Mouse (Mus musculus): ENCODE data around the gene Tmed11. TPM values are rescaled to one million over a fixed set of nuclear protein-coding genes. Genes with fewer than 3 reads are reported as not detected.
"Not testable (repeated sequence)": the region's sequence is repeated elsewhere in the genome, so short reads cannot be mapped to it uniquely, and the experiment has no call there.

The Tmed11 gene
- polyA plus RNA-seq, 1 experiment from 2014 or later: not detected

DNA sequence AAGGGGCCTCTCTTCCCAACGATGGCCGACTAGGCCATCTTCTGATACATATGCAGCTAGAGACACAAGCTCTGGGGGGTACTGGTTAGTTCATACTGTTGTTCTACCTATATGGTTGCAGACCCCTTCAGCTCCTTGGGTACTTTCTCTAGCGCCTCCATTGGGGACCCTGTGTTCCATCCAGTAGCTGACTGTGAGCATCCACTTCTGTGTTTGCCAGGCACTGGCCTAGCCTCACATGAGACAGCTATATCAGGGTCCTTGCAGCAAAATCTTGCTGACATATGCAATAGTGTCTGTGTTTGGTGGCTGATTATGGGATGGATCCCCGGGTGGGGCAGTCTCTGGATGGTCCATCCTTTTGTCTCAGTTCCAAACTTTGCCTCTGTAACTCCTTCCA is 43.9 kb downstream of the Tmed11 start:
- not testable (repeated sequence) for ATAC-seq (replicated peaks; ENCODE audit: extremely low read depth, insufficient read depth, low FRiP score); H3K4me2 ChIP-seq (ENCODE audit: low read depth, low read length); H3K9ac ChIP-seq (ENCODE audit: low read length); H3K4me3 ChIP-seq (ENCODE audit: low read length); H3K4me1 ChIP-seq (ENCODE audit: control insufficient read depth, insufficient read depth, low read length); H3K9me3 ChIP-seq (replicated peaks; ENCODE audit: control insufficient read depth, low read length); H3K27ac ChIP-seq (ENCODE audit: low read length); H3K36me3 ChIP-seq (ENCODE audit: control insufficient read depth, insufficient read depth); H3K27me3 ChIP-seq (ENCODE audit: control insufficient read depth, insufficient read depth, low read length)
- 71% methylated on average over 4 of the region's 4 CpGs for WGBS

DNA sequence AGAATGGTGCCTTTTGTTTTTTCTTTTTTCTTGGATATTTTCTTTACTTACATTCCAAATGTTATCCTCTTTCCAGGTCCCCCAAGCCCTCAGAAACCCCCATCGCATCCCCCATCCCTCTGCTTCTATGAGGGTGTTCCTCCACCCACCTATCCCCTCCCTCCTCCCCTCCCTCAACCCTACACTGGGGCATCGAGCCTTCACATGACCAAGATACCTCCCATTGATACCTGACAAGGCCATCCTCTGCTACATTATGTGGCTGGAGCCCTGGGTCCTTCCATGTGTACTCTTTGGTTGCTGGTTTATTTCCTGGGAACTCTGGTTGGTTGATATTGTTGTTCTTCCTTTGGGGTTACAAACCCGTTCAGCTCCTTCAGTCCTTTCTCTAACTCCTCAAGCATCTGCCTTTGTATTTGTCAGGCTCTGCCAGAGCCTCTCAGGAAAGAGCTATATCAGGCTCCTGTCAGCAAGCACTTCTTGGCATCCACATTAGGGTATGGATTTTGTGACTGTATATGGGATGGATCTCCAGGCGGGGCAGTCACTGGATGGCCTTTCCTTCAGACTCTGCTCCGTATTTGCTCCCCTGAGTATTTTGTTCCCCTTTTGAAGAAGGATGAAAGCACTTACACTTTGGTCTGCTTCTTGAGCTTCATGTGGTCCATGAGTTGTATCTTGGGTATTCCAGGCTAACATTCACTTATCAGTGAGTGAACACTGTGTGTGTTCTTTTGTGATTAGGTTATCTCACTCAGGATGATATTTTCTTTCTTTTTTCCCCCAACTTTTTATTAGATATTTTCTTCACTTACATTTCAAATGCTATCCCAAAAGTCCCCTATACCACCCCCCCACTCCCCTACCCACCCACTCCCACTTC is 44.6 kb downstream of the Tmed11 start:
- Histone ChIP-seq H3K4me2 (ENCODE audit: low read depth, low read length) (no peak overlapping the region), H3K4me1 (ENCODE audit: control insufficient read depth, insufficient read depth, low read length) (no peaks in the 10 kb centered on the region), H3K36me3 (ENCODE audit: control insufficient read depth, insufficient read depth) (no peaks in the 10 kb centered on the region), H3K9ac (ENCODE audit: low read length) (no peak overlapping the region), H3K9me3 (replicated peaks; ENCODE audit: control insufficient read depth, low read length) (no peaks in the 10 kb centered on the region), H3K27me3 (ENCODE audit: control insufficient read depth, insufficient read depth, low read length) (no peaks in the 10 kb centered on the region), H3K27ac (ENCODE audit: low read length) (no peak overlapping the region), H3K4me3 (ENCODE audit: low read length) (no peak overlapping the region)
- ATAC-seq (replicated peaks; ENCODE audit: extremely low read depth, insufficient read depth, low FRiP score): no peak
- WGBS: 50% methylated on average over 5 of the region's 5 CpGs

DNA sequence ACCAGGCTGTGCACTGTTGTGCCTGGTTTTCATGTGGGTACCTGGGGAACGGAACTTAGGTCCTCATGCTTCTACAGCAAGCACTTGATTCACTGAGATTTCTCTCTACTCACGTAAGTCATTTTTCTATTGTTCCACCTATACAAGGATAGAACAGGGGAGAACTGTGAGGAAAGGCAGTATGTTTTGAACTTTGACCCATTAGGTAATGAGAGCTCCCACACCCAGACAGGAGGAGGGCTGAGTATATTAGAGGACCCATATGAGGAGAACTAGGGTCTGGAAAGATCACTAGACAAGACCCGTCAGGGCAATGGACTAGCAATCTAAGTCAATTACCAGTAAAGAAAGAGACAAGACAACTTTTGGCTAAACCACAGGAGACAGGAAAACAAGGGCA is 50.5 kb downstream of the Tmed11 start:
- H3K4me2 ChIP-seq (ENCODE audit: low read depth, low read length): no peak overlapping the region
- no peaks in the 10 kb centered on the region for H3K9me3 ChIP-seq (replicated peaks; ENCODE audit: control insufficient read depth, low read length)
- H3K27ac ChIP-seq (ENCODE audit: low read length): no peak overlapping the region
- no peaks in the 10 kb centered on the region for H3K4me1 ChIP-seq (ENCODE audit: control insufficient read depth, insufficient read depth, low read length)
- no peak for ATAC-seq (replicated peaks; ENCODE audit: extremely low read depth, insufficient read depth, low FRiP score)
- H3K27me3 ChIP-seq (ENCODE audit: control insufficient read depth, insufficient read depth, low read length): no peaks in the 10 kb centered on the region
- no peaks in the 10 kb centered on the region for H3K36me3 ChIP-seq (ENCODE audit: control insufficient read depth, insufficient read depth)
- WGBS: 74% methylated on average over 3 of the region's 3 CpGs
- no peak overlapping the region for H3K9ac ChIP-seq (ENCODE audit: low read length)
- H3K4me3 ChIP-seq (ENCODE audit: low read length): no peak overlapping the region

DNA sequence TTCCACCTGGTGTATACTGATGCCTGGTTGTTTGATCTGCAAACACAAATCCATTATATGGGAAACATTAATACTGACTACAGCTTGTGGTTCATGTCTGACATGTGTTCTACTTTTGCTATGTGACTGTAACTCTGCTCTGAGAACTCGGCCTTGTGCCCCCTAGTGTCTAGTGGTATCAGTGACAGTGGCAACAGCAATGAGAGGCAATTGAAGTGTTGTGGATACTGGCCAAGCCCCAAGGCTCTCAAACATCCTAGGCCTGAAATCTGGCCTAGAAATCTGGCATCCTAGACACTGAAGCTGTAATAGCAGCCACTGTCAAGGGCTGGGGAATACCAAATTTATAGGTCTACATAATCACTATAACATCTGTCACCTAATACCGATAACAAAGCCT is 51.3 kb downstream of the Tmed11 start:
- Histone ChIP-seq H3K36me3 (ENCODE audit: control insufficient read depth, insufficient read depth) (no peaks in the 10 kb centered on the region), H3K27me3 (ENCODE audit: control insufficient read depth, insufficient read depth, low read length) (no peaks in the 10 kb centered on the region), H3K4me3 (ENCODE audit: low read length) (no peak overlapping the region), H3K4me2 (ENCODE audit: low read depth, low read length) (no peak overlapping the region), H3K9me3 (replicated peaks; ENCODE audit: control insufficient read depth, low read length) (no peaks in the 10 kb centered on the region), H3K27ac (ENCODE audit: low read length) (no peak overlapping the region), H3K9ac (ENCODE audit: low read length) (no peak overlapping the region), H3K4me1 (ENCODE audit: control insufficient read depth, insufficient read depth, low read length) (no peaks in the 10 kb centered on the region)
- no peak for ATAC-seq (replicated peaks; ENCODE audit: extremely low read depth, insufficient read depth, low FRiP score)
- WGBS: 58% methylated on average over 2 of the region's 2 CpGs

DNA sequence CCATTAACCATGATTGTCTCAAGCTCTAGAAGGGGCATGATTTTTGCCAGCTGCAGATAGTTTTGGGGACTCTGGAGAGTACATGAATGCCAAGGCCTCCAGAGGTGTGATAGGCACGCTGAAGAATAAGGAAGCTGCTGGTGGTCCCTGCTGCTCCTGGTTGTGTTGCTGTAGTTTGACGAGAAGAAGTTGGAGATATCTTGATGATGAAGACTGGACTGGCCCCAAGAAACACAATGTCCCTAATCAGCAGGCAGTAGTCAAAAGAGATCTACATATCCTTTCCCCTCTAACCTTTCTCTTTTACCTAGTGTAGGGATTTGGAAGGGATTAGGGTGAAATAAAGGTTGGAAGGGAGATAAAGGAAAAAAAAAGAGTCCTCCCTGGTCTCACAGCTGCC is 52.6 kb downstream of the Tmed11 start:
- no peak for ATAC-seq (replicated peaks; ENCODE audit: extremely low read depth, insufficient read depth, low FRiP score)
- no peak overlapping the region for H3K9ac ChIP-seq (ENCODE audit: low read length)

DNA sequence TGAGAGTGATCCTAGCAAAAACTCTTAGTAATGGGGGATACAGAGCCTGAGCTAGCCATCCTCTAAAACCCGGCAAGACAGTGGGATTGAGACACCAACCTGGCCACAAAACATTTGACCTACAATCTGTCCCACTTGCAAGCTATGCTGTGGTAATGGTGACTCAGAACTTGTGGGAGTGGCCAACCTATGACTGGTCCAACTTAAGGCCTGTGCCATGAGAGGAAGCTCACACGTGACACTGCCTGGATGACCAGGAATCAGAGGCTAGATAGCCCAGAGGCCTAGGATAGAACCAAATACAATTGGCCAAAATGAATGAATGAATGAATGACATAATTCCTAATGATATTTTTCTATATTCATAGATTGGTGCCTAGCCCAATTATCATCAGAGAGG is 53.3 kb downstream of the Tmed11 start:
- no peak overlapping the region for H3K4me2 ChIP-seq (ENCODE audit: low read depth, low read length)
- H3K9ac ChIP-seq (ENCODE audit: low read length): no peak overlapping the region
- no peak for ATAC-seq (replicated peaks; ENCODE audit: extremely low read depth, insufficient read depth, low FRiP score)
- no peaks in the 10 kb centered on the region for H3K4me1 ChIP-seq (ENCODE audit: control insufficient read depth, insufficient read depth, low read length)
- H3K27ac ChIP-seq (ENCODE audit: low read length): no peak overlapping the region
- no peaks in the 10 kb centered on the region for H3K36me3 ChIP-seq (ENCODE audit: control insufficient read depth, insufficient read depth)
- H3K9me3 ChIP-seq (replicated peaks; ENCODE audit: control insufficient read depth, low read length): no peaks in the 10 kb centered on the region
- WGBS: 61% methylated on average over 2 of the region's 2 CpGs
- no peaks in the 10 kb centered on the region for H3K27me3 ChIP-seq (ENCODE audit: control insufficient read depth, insufficient read depth, low read length)
- no peak overlapping the region for H3K4me3 ChIP-seq (ENCODE audit: low read length)

More for the DNA sequence above, 52.6 kb downstream of the Tmed11 start:
- WGBS: 51% methylated on average over 2 of the region's 2 CpGs
- Histone ChIP-seq H3K4me1 (ENCODE audit: control insufficient read depth, insufficient read depth, low read length) (no peaks in the 10 kb centered on the region), H3K27me3 (ENCODE audit: control insufficient read depth, insufficient read depth, low read length) (no peaks in the 10 kb centered on the region), H3K36me3 (ENCODE audit: control insufficient read depth, insufficient read depth) (no peaks in the 10 kb centered on the region), H3K4me2 (ENCODE audit: low read depth, low read length) (no peak overlapping the region), H3K9me3 (replicated peaks; ENCODE audit: control insufficient read depth, low read length) (no peaks in the 10 kb centered on the region), H3K27ac (ENCODE audit: low read length) (no peak overlapping the region), H3K4me3 (ENCODE audit: low read length) (no peak overlapping the region)

GRCm38 (mm10) chr5:108727425-108727824 is 67.7 kb downstream of the Tmed11 start:
- Histone ChIP-seq H3K27ac (ENCODE audit: low read length) (no peak overlapping the region), H3K4me1 (ENCODE audit: control insufficient read depth, insufficient read depth, low read length) (no peaks in the 10 kb centered on the region), H3K9ac (ENCODE audit: low read length) (no peak overlapping the region), H3K9me3 (replicated peaks; ENCODE audit: control insufficient read depth, low read length) (no peaks in the 10 kb centered on the region), H3K36me3 (ENCODE audit: control insufficient read depth, insufficient read depth) (no peaks in the 10 kb centered on the region), H3K4me3 (ENCODE audit: low read length) (no peak overlapping the region), H3K27me3 (ENCODE audit: control insufficient read depth, insufficient read depth, low read length) (no peaks in the 10 kb centered on the region), H3K4me2 (ENCODE audit: low read depth, low read length) (no peak overlapping the region)
- ATAC-seq (replicated peaks; ENCODE audit: extremely low read depth, insufficient read depth, low FRiP score): no peak
- 81% methylated on average over 1 of the region's 1 CpGs for WGBS

Other genes with a start within 250 kb of the Tmed11 start
- gene Cplx1, start 245.3 kb downstream of the Tmed11 start, polyA plus RNA-seq (2015; fragmentation: Nextera tagmentation; extraction: Ambion mirVana): 0.36 and 0.59 TPM in 2 replicates
- 32.3 and 33.9 TPM in 2 replicates for gene Gak, start 165.6 kb downstream of the Tmed11 start, polyA plus RNA-seq (2015; fragmentation: Nextera tagmentation; extraction: Ambion mirVana)
- gene Tmem175, start 165.6 kb downstream of the Tmed11 start, polyA plus RNA-seq (2015; fragmentation: Nextera tagmentation; extraction: Ambion mirVana): 16.6 and 19.7 TPM in 2 replicates
- gene Idua, start 135.0 kb downstream of the Tmed11 start, polyA plus RNA-seq (2015; fragmentation: Nextera tagmentation; extraction: Ambion mirVana): 13.9 and 15.5 TPM in 2 replicates
- 6.3 and 7.2 TPM in 2 replicates for gene Dgkq, start 125.7 kb downstream of the Tmed11 start, polyA plus RNA-seq (2015; fragmentation: Nextera tagmentation; extraction: Ambion mirVana)
- gene Slc26a1, start 119.8 kb downstream of the Tmed11 start, polyA plus RNA-seq (2015; fragmentation: Nextera tagmentation; extraction: Ambion mirVana): 0.41 and 0.61 TPM in 2 replicates
- 6.4 and 11.4 TPM in 2 replicates for gene Fgfrl1, start 103.0 kb downstream of the Tmed11 start, polyA plus RNA-seq (2015; fragmentation: Nextera tagmentation; extraction: Ambion mirVana)
- not detected in 2 replicates for gene Rnf212, start 20.4 kb downstream of the Tmed11 start, polyA plus RNA-seq (2015; fragmentation: Nextera tagmentation; extraction: Ambion mirVana)
- gene Vmn2r8, start 13.5 kb upstream of the Tmed11 start, polyA plus RNA-seq (2015; fragmentation: Nextera tagmentation; extraction: Ambion mirVana): not detected in 2 replicates
- not detected in 2 replicates for gene Vmn2r9, start 57.2 kb upstream of the Tmed11 start, polyA plus RNA-seq (2015; fragmentation: Nextera tagmentation; extraction: Ambion mirVana)
- not detected in 2 replicates for gene Vmn2r10, start 211.2 kb upstream of the Tmed11 start, polyA plus RNA-seq (2015; fragmentation: Nextera tagmentation; extraction: Ambion mirVana)